Mouse (Mus musculus) limb, embryonic 13.5 days (tissue): ENCODE measurements around the gene Prox1. TPM values are rescaled to one million over a fixed set of nuclear protein-coding genes. Genes with fewer than 3 reads are reported as not detected.

Experiments
- ATAC-seq: fragments of 200-750 bp; cut with Nextera tagmentation; 2 replicates; pipeline ENCODE4 v1.8.0; 2017; ENCODE audit warnings: low read depth, moderate number of reproducible peaks, moderate TSS enrichment; ENCODE audit not compliant: low FRiP score
- H3K27ac ChIP-seq: fragments of 300-500 bp; sonication (generic); 2 replicates; pipeline ENCODE4 v1.5.1; 2015; ENCODE audit warnings: inconsistent platforms, mild to moderate bottlenecking, moderate library complexity
- H3K27me3 ChIP-seq: fragments of 300-500 bp; sonication (generic); 2 replicates; pipeline ENCODE4 v1.6.1; 2015; ENCODE audit warnings: mild to moderate bottlenecking, inconsistent platforms
- H3K36me3 ChIP-seq: fragments of 300-500 bp; sonication (generic); 2 replicates; pipeline ENCODE4 v1.6.1; 2015; ENCODE audit warnings: inconsistent platforms, mild to moderate bottlenecking, moderate library complexity
- H3K4me1 ChIP-seq: fragments of 300-500 bp; sonication (generic); 2 replicates; pipeline ENCODE4 v1.6.1; 2015; ENCODE audit warnings: inconsistent platforms
- H3K4me2 ChIP-seq: fragments of 300-500 bp; sonication (generic); replicated peaks from 2 replicates; pipeline ENCODE4 v1.6.1; 2015; ENCODE audit warnings: inconsistent platforms, mild to moderate bottlenecking, moderate library complexity
- H3K4me3 ChIP-seq: fragments of 300-500 bp; sonication (generic); 2 replicates; pipeline ENCODE4 v1.5.1; 2015; ENCODE audit warnings: moderate library complexity, mild to moderate bottlenecking, inconsistent platforms
- H3K9ac ChIP-seq: fragments of 300-500 bp; sonication (generic); 2 replicates; pipeline ENCODE4 v1.6.1; 2015; ENCODE audit warnings: mild to moderate bottlenecking, inconsistent platforms
- H3K9me3 ChIP-seq: fragments of 300-500 bp; sonication (generic); 2 replicates; pipeline ENCODE4 v1.6.1; 2016; ENCODE audit warnings: inconsistent platforms
- WGBS: fragments of 180-500 bp; shearing (Covaris S2); methylation state at CpG from one replicate; pipeline ENCODE4 v1.1.7; 2015; 5-methylcytosine and 5-hydroxymethylcytosine counted together
- polyA plus RNA-seq: library from polyadenylated mRNA; unstranded; fragments of >200 nt; fragmentation: Nextera tagmentation; extraction: Ambion mirVana; gene quantifications from 2 replicates; pipeline ENCODE4 v1.2.1, GENCODE M21; 2015

Prox1 gene
- polyA plus RNA-seq, 1 experiment from 2014 or later = 3.7 TPM

GRCm38 (mm10) chr1:190155021-190155420 lies 15.5 kb downstream of the Prox1 start:
- Histone ChIP-seq H3K9me3 (no peaks in the 10 kb centered on the region), H3K27ac (no peak overlapping the region), H3K36me3 (no peaks in the 10 kb centered on the region), H3K4me1 (no peaks in the 10 kb centered on the region), H3K27me3 (peaks cover 60% of the 10 kb centered on the region), H3K9ac (no peak overlapping the region), H3K4me3 (no peak overlapping the region), H3K4me2 (no peak overlapping the region)
- WGBS = 30% methylated on average over 2 of the region's 2 CpGs
- ATAC-seq = no peak

- Histone ChIP-seq H3K4me1 (peaks cover 5% of the 10 kb centered on the region), H3K27me3 (peaks cover 61% of the 10 kb centered on the region), H3K4me2 (no peak overlapping the region), H3K27ac (no peak overlapping the region), H3K9ac (no peak overlapping the region), H3K36me3 (no peaks in the 10 kb centered on the region), H3K9me3 (no peaks in the 10 kb centered on the region), H3K4me3 (no peak overlapping the region)
- ATAC-seq = no peak
- 11% methylated on average over 7 of the region's 7 CpGs for WGBS
Observed at GRCm38 (mm10) chr1:190154292-190154691, 16.2 kb downstream of the Prox1 start.

- no peak overlapping the region for H3K4me2 ChIP-seq
- no peak overlapping the region for H3K9ac ChIP-seq
- ATAC-seq = no peak
- H3K4me3 ChIP-seq = no peak overlapping the region
- H3K4me1 ChIP-seq = peaks cover 14% of the 10 kb centered on the region
- no peaks in the 10 kb centered on the region for H3K36me3 ChIP-seq
- WGBS = 92% methylated on average over 6 of the region's 6 CpGs
- H3K9me3 ChIP-seq = no peaks in the 10 kb centered on the region
- peaks cover 57% of the 10 kb centered on the region for H3K27me3 ChIP-seq
- H3K27ac ChIP-seq = no peak overlapping the region
Observed at GRCm38 (mm10) chr1:190152603-190153002, 17.9 kb downstream of the Prox1 start.

GRCm38 (mm10) chr1:190149233-190149741 lies 21.2 kb downstream of the Prox1 start:
- Histone ChIP-seq H3K27me3 (peaks cover 36% of the 10 kb centered on the region), H3K4me1 (peaks cover 14% of the 10 kb centered on the region), H3K36me3 (no peaks in the 10 kb centered on the region), H3K4me2 (peak overlapping the region; percentile 31), H3K9me3 (no peaks in the 10 kb centered on the region), H3K27ac (no peak overlapping the region), H3K4me3 (no peak overlapping the region), H3K9ac (no peak overlapping the region)
- WGBS = 46% methylated on average over 17 of the region's 17 CpGs
- no peak for ATAC-seq

- ATAC-seq = no peak
- Histone ChIP-seq H3K36me3 (no peaks in the 10 kb centered on the region), H3K4me2 (peak overlapping the region; percentile 31), H3K27ac (no peak overlapping the region), H3K9ac (no peak overlapping the region), H3K9me3 (no peaks in the 10 kb centered on the region), H3K4me3 (no peak overlapping the region), H3K27me3 (peaks cover 31% of the 10 kb centered on the region), H3K4me1 (peaks cover 14% of the 10 kb centered on the region)
- WGBS = 33% methylated on average over 12 of the region's 12 CpGs
Observed at GRCm38 (mm10) chr1:190148661-190149232, 21.8 kb downstream of the Prox1 start.

GRCm38 (mm10) chr1:190147816-190148215 lies 22.7 kb downstream of the Prox1 start:
- Histone ChIP-seq H3K4me1 (peaks cover 14% of the 10 kb centered on the region), H3K9ac (no peak overlapping the region), H3K4me3 (no peak overlapping the region), H3K9me3 (no peaks in the 10 kb centered on the region), H3K4me2 (no peak overlapping the region), H3K36me3 (no peaks in the 10 kb centered on the region), H3K27me3 (peaks cover 22% of the 10 kb centered on the region), H3K27ac (no peak overlapping the region)
- ATAC-seq = no peak
- 71% methylated on average over 6 of the region's 6 CpGs for WGBS

- no peaks in the 10 kb centered on the region for H3K9me3 ChIP-seq
- no peak overlapping the region for H3K9ac ChIP-seq
- H3K27ac ChIP-seq = no peak overlapping the region
- H3K4me1 ChIP-seq = peaks cover 10% of the 10 kb centered on the region
- no peaks in the 10 kb centered on the region for H3K36me3 ChIP-seq
- H3K4me3 ChIP-seq = no peak overlapping the region
- no peak overlapping the region for H3K4me2 ChIP-seq
- ATAC-seq = no peak
- H3K27me3 ChIP-seq = peaks cover 10% of the 10 kb centered on the region
Observed at GRCm38 (mm10) chr1:190144416-190144815, 26.1 kb downstream of the Prox1 start.

GRCm38 (mm10) chr1:190143593-190143992 lies 26.9 kb downstream of the Prox1 start:
- peaks cover 7% of the 10 kb centered on the region for H3K27me3 ChIP-seq
- H3K4me2 ChIP-seq = no peak overlapping the region
- H3K4me1 ChIP-seq = peaks cover 2% of the 10 kb centered on the region; the same call in 1 of the 2 replicates
- no peaks in the 10 kb centered on the region for H3K36me3 ChIP-seq
- WGBS = 85% methylated on average over 9 of the region's 9 CpGs
- H3K9me3 ChIP-seq = no peaks in the 10 kb centered on the region
- H3K4me3 ChIP-seq = no peak overlapping the region
- no peak for ATAC-seq
- H3K27ac ChIP-seq = no peak overlapping the region
- no peak overlapping the region for H3K9ac ChIP-seq

- H3K36me3 ChIP-seq = no peaks in the 10 kb centered on the region
- H3K4me2 ChIP-seq = no peak overlapping the region
- no peaks in the 10 kb centered on the region for H3K9me3 ChIP-seq
- H3K4me3 ChIP-seq = no peak overlapping the region
- H3K27me3 ChIP-seq = peaks cover 1% of the 10 kb centered on the region
- H3K27ac ChIP-seq = no peak overlapping the region
- no peak overlapping the region; the same call in 1 of the 2 replicates for H3K9ac ChIP-seq
- 48% methylated on average over 4 of the region's 4 CpGs for WGBS
- ATAC-seq = no peak
- H3K4me1 ChIP-seq = no peaks in the 10 kb centered on the region
Observed at GRCm38 (mm10) chr1:190142584-190142983, 27.9 kb downstream of the Prox1 start.

- ATAC-seq = no peak
- Histone ChIP-seq H3K4me2 (no peak overlapping the region), H3K9ac (no peak overlapping the region), H3K9me3 (no peaks in the 10 kb centered on the region), H3K36me3 (no peaks in the 10 kb centered on the region), H3K27me3 (no peaks in the 10 kb centered on the region; the same call in 1 of the 2 replicates), H3K4me3 (no peak overlapping the region), H3K4me1 (no peaks in the 10 kb centered on the region), H3K27ac (no peak overlapping the region)
- WGBS = 86% methylated on average over 6 of the region's 6 CpGs
Observed at GRCm38 (mm10) chr1:190140519-190140918, 30.0 kb downstream of the Prox1 start.

- no peak for ATAC-seq
- H3K4me3 ChIP-seq = no peak overlapping the region
- H3K27me3 ChIP-seq = no peaks in the 10 kb centered on the region; the same call in 1 of the 2 replicates
- H3K9me3 ChIP-seq = no peaks in the 10 kb centered on the region
- no peaks in the 10 kb centered on the region for H3K36me3 ChIP-seq
- H3K9ac ChIP-seq = no peak overlapping the region
- H3K4me1 ChIP-seq = no peaks in the 10 kb centered on the region
- no peak overlapping the region for H3K4me2 ChIP-seq
- no peak overlapping the region for H3K27ac ChIP-seq
- WGBS = 87% methylated on average over 13 of the region's 13 CpGs
Observed at GRCm38 (mm10) chr1:190139711-190140405, 30.7 kb downstream of the Prox1 start.

- ATAC-seq = no peak
- Histone ChIP-seq H3K9me3 (no peaks in the 10 kb centered on the region), H3K9ac (no peak overlapping the region), H3K4me3 (no peak overlapping the region), H3K27ac (no peak overlapping the region), H3K4me2 (no peak overlapping the region), H3K27me3 (no peaks in the 10 kb centered on the region; the same call in 1 of the 2 replicates), H3K36me3 (no peaks in the 10 kb centered on the region), H3K4me1 (no peaks in the 10 kb centered on the region)
- WGBS = 86% methylated on average over 10 of the region's 10 CpGs
Observed at GRCm38 (mm10) chr1:190137943-190138342, 32.6 kb downstream of the Prox1 start.
